Mouse (Mus musculus): ENCODE measurements at regions not wholly inside any gene's neighbourhood (a gene's known extent, or its start where the extent isn't known, plus 50 kb on each side); places are given as distances from the start of the nearest gene placed in this dataset.

GRCm38 (mm10) chr3:81279266-81279665 lies 243.1 kb downstream of the Pdgfc start:
- DNase-seq, result no peak

- DNase-seq, result no peak
These were observed 253.5 kb downstream of the Pdgfc start for GRCm38 (mm10) chr3:81289762-81290161.

- no peak for DNase-seq
These were observed 256.2 kb downstream of the Pdgfc start for GRCm38 (mm10) chr3:81292404-81292803.

- DNase-seq, result no peak
These were observed 257.1 kb downstream of the Pdgfc start for GRCm38 (mm10) chr3:81293186-81293819.

GRCm38 (mm10) chr3:81304017-81304791 lies 268.0 kb downstream of the Pdgfc start:
- DNase-seq, result no peak

GRCm38 (mm10) chr3:81305412-81306165 lies 269.4 kb downstream of the Pdgfc start:
- no peak for DNase-seq

GRCm38 (mm10) chr3:81326866-81327265 lies 290.6 kb downstream of the Pdgfc start:
- no peak for DNase-seq

GRCm38 (mm10) chr3:81351739-81352138 lies 315.5 kb downstream of the Pdgfc start:
- no peak for DNase-seq

- no peak for DNase-seq
These were observed 331.7 kb downstream of the Pdgfc start for GRCm38 (mm10) chr3:81367918-81368317.

GRCm38 (mm10) chr3:81368642-81369041 lies 332.4 kb downstream of the Pdgfc start:
- DNase-seq, result no peak

- no peak for DNase-seq
These were observed 333.5 kb downstream of the Pdgfc start for GRCm38 (mm10) chr3:81369742-81370141.

GRCm38 (mm10) chr3:81375990-81376389 lies 339.8 kb downstream of the Pdgfc start:
- no peak for DNase-seq

GRCm38 (mm10) chr3:81377466-81377865 lies 341.2 kb downstream of the Pdgfc start:
- DNase-seq, result peak in 1 of 2 experiments; percentile 24

- no peak for DNase-seq
These were observed 343.1 kb downstream of the Pdgfc start for GRCm38 (mm10) chr3:81379362-81379761.

- DNase-seq, result no peak
These were observed 350.7 kb downstream of the Pdgfc start for GRCm38 (mm10) chr3:81386931-81387330.

GRCm38 (mm10) chr3:81387634-81388033 lies 351.4 kb downstream of the Pdgfc start:
- DNase-seq, result no peak

- DNase-seq, result no peak
These were observed 361.0 kb downstream of the Pdgfc start for GRCm38 (mm10) chr3:81397212-81397611.

GRCm38 (mm10) chr3:81401028-81401427 lies 364.8 kb downstream of the Pdgfc start:
- no peak for DNase-seq

GRCm38 (mm10) chr3:81408914-81409313 lies 372.7 kb downstream of the Pdgfc start:
- no peak for DNase-seq

- no peak for DNase-seq
These were observed 385.7 kb downstream of the Pdgfc start for GRCm38 (mm10) chr3:81421875-81422274.

- no peak for DNase-seq
These were observed 390.5 kb downstream of the Pdgfc start for GRCm38 (mm10) chr3:81426765-81427164.

Measured in lung, postnatal 4 days (tissue).